Mouse (Mus musculus): ENCODE measurements at regions not wholly inside any gene's neighbourhood (a gene's known extent, or its start where the extent isn't known, plus 50 kb on each side); places are given as distances from the start of the nearest gene placed in this dataset.
A peak's percentile ranks its signal among the peaks of the same experiment; 100 is the strongest.

DNA sequence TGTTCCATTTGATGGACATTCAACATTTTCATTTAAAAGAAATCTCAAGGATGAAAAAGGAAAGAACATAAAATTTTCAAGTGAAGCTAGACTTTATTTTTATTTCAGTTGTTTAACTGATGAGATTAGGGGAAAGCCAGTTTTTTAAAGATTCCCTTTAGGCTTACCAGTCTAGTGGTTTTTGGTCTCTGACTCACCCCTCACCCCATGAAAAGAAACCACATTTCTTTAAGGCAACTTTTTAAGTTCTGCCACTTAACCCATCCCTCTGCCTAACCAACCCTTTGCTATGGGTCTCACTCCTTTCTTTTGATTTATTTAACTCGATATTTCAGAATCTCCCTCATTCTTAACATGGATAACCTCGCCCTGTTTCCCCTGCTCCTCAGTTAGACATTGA lies 388.1 kb upstream of the Mef2c start:
- ATAC-seq, result no peak
- Histone ChIP-seq H3K9ac (no peak overlapping the region), H3K27me3 (replicated peaks) (no peaks in the 10 kb centered on the region), H3K36me3 (no peaks in the 10 kb centered on the region), H3K4me3 (no peak overlapping the region), H3K4me1 (no peaks in the 10 kb centered on the region), H3K9me3 (replicated peaks) (no peaks in the 10 kb centered on the region), H3K4me2 (no peak overlapping the region), H3K27ac (no peak overlapping the region)
- WGBS (ENCODE audit: insufficient replicate concordance), result 59% methylated on average over 2 of the region's 2 CpGs

DNA sequence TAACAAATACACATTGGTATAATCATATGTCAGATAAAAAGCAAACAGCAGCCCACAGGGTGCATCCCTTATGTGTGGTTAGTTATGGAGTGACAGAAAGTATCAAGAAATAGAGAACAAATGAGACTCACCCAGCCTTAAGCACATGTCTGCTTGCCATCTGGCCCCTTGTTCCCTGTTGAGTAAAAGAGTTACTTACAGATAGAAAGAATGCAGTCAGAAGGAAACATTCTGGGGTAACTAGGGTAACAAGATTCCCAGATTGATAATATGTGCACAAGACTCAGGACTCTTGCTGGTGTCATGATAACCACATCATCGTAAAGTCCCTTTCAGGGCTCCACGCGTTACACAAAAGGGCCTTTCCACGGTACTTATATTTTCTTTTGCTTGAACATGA lies 383.5 kb upstream of the Mef2c start:
- no peaks in the 10 kb centered on the region for H3K36me3 ChIP-seq
- no peak overlapping the region for H3K4me2 ChIP-seq
- no peak for ATAC-seq
- WGBS (ENCODE audit: insufficient replicate concordance), result 81% methylated on average over 4 of the region's 4 CpGs
- no peaks in the 10 kb centered on the region for H3K9me3 ChIP-seq (replicated peaks)
- H3K4me3 ChIP-seq, result no peak overlapping the region
- H3K27ac ChIP-seq, result no peak overlapping the region
- H3K27me3 ChIP-seq (replicated peaks), result no peaks in the 10 kb centered on the region
- H3K9ac ChIP-seq, result no peak overlapping the region
- H3K4me1 ChIP-seq, result no peaks in the 10 kb centered on the region

DNA sequence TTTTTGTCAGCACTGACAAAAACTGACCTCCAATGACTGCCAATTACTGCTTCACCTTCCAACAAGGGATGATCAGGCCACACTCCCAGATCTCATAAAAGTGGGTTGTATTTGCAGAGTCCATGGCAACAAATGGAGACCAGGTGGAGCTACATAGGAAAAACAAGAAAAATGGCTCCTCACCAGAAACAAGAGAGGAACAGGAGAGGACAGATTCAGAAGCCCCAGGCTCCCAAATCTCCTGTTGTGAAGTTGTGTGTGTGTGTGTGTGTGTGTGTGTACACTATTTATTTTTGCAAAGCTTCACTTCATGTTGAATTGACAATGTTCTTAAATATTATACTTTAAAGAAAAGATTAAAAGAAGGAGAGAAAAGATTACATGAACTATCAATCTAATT lies 380.2 kb upstream of the Mef2c start:
- Histone ChIP-seq H3K27me3 (replicated peaks) (no peaks in the 10 kb centered on the region), H3K36me3 (no peaks in the 10 kb centered on the region), H3K9ac (no peak overlapping the region), H3K9me3 (replicated peaks) (no peaks in the 10 kb centered on the region), H3K4me1 (no peaks in the 10 kb centered on the region), H3K4me3 (no peak overlapping the region), H3K4me2 (no peak overlapping the region), H3K27ac (no peak overlapping the region)
- no peak for ATAC-seq

DNA sequence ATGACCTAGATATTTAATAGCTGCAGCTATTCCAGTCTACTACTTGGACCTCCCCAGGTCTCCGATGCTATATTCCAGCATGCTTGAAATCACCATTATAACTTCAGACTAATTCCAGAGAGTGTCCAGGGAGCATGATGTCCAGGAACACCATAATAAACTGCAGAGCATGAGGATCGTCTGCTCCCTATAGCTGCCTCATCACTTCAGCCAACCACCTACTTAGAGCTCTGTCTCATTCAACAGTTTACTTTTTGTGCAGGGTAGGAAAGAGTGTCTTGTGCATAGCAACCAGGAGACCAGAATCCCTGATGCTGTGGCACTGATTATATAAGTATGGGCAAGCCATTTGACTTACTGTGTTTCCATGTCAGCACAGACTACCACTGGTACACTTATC lies 379.2 kb upstream of the Mef2c start:
- Histone ChIP-seq H3K9me3 (replicated peaks) (no peaks in the 10 kb centered on the region), H3K4me1 (no peaks in the 10 kb centered on the region), H3K36me3 (no peaks in the 10 kb centered on the region), H3K9ac (no peak overlapping the region), H3K27me3 (replicated peaks) (no peaks in the 10 kb centered on the region), H3K27ac (no peak overlapping the region), H3K4me2 (no peak overlapping the region), H3K4me3 (no peak overlapping the region)
- no peak for ATAC-seq
- WGBS (ENCODE audit: insufficient replicate concordance), result 78% methylated on average over 2 of the region's 2 CpGs

DNA sequence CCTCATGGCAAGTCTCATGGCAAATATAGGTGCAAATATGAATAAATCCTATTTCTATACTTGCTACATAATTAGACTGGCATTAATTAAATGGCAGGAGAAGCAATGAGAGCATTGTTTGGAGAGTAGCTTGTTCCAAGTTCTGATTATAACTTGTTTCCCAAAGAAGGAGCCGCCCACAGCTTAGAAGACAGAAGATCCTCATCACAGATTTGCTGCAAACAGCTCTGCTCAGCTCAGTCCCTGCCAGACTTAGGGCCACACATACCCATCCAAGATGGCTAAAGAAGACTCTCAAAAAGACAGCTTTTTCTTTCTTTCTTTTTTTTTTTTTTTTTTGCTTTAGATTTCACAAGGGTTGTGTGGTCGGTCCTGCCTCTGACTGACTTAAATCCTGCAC lies 377.4 kb upstream of the Mef2c start:
- 78% methylated on average over 2 of the region's 2 CpGs for WGBS (ENCODE audit: insufficient replicate concordance)
- H3K27ac ChIP-seq, result no peak overlapping the region
- no peaks in the 10 kb centered on the region for H3K4me1 ChIP-seq
- no peaks in the 10 kb centered on the region for H3K27me3 ChIP-seq (replicated peaks)
- H3K9me3 ChIP-seq (replicated peaks), result no peaks in the 10 kb centered on the region
- H3K36me3 ChIP-seq, result no peaks in the 10 kb centered on the region
- H3K9ac ChIP-seq, result no peak overlapping the region
- H3K4me3 ChIP-seq, result no peak overlapping the region
- ATAC-seq, result no peak
- no peak overlapping the region for H3K4me2 ChIP-seq

DNA sequence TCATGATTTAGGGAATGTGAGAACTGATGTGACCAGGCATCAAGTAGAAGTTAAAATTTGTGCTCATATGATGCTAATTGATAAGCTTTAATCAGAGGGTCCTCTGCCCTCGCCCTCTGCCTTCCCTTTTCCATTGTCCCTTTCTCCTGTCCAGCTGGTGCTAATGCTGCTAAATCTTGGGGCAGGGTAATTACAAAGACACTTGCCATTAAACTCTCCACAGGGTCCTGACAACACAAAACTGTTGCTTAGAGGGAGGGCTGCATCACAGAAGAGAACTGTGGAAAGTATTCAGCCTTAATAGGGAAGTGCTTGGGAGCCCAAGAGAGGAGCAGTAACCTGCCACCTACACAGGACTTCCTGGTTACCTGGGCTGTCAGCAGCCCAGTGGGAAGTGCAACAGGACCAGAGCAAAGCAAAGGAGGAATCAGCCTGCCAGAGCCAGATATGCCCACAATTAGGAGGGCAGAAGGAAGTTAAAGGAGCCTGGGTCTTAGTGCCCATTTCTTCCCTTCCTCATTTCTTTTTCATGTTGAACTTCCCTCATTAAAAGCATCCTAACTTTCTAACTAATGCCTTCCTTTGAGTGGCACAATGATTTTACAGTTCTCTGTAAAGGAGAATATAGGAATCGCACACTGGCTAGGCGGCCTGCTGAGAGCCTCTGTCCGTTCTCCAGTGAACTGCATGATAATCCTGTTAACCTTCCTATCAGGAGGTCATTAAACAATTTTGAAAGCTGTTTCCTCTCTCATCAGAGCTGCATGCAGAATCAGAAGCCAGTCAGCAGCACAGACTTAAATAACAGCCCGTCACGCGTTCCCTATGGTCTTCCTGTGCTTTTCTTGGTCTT lies 372.5 kb upstream of the Mef2c start:
- Histone ChIP-seq H3K27me3 (replicated peaks) (no peaks in the 10 kb centered on the region), H3K27ac (no peak overlapping the region), H3K36me3 (no peaks in the 10 kb centered on the region), H3K9me3 (replicated peaks) (no peaks in the 10 kb centered on the region), H3K4me2 (no peak overlapping the region), H3K9ac (no peak overlapping the region), H3K4me3 (no peak overlapping the region), H3K4me1 (no peaks in the 10 kb centered on the region)
- 66% methylated on average over 7 of the region's 7 CpGs for WGBS (ENCODE audit: insufficient replicate concordance)
- no peak for ATAC-seq

DNA sequence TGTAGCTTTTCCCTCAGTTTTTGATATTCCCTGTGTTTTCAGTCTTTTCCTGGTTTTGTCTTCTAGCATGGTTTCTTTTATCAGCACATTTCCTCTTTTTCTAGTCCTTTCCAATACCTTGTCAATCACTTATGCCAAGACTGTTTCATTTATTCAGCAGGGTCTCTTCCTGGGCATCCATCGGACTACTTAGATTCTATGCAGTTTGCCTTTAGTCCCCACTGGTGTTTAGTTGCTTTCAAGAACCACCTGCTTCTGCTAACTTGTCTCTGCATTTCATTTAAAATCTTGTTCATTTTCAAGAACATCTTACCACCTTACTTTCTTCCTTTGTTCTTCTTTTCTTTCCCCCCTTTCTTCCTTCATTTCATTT lies 371.9 kb upstream of the Mef2c start:
- no peak overlapping the region for H3K4me3 ChIP-seq

DNA sequence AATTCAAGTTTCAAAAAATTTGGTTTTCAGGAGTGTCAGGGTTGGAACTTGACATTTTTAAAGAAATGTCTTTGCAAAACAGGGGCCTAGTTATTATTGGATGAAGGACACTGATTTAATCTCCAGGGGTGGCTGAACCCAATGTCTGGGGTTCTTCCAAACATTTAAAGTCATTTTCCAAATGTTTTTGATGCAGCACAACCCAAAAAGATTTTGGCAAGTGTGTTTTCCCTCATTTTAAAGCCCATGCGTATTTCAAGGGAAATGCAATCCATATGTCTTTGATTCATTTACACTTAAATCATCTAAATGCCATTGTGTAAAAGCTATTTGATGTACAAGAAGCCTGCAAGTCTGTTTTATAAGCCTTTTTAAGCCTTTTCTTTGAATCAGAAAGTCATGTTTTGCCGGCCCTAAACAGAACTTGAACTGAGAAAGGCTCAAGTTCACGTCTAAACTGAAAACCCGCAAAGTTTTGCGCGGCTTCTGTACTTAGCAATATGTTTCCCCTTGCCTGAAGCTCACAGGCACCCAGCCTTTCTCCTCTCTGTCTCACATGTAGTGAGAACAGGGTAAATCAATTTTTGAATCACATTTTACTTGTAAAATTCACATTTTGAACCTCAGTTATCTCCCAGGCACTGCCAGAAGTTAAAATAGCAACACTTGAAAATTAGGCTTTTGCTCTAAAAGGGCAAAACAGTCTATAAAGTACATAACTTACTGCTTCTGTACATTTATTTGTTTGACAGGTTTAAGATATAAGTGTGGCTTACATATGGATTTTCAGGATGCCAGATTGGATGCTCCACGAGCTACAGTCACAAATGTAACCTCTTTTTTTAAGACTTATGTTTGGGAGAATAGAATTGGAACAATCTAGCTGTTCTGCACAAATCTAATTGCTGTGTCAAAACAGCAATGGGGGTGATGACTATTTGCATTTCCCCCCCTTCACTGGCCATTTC lies 370.9 kb upstream of the Mef2c start:
- no peaks in the 10 kb centered on the region for H3K9me3 ChIP-seq (replicated peaks)
- no peak overlapping the region for H3K4me3 ChIP-seq
- H3K36me3 ChIP-seq, result no peaks in the 10 kb centered on the region
- no peak for ATAC-seq
- H3K4me2 ChIP-seq, result no peak overlapping the region
- no peaks in the 10 kb centered on the region for H3K27me3 ChIP-seq (replicated peaks)
- no peak overlapping the region for H3K9ac ChIP-seq
- no peaks in the 10 kb centered on the region for H3K4me1 ChIP-seq
- 75% methylated on average over 7 of the region's 7 CpGs for WGBS (ENCODE audit: insufficient replicate concordance)
- no peak overlapping the region for H3K27ac ChIP-seq

More for the DNA sequence above, 371.9 kb upstream of the Mef2c start:
- Histone ChIP-seq H3K27ac (no peak overlapping the region), H3K4me2 (no peak overlapping the region), H3K9ac (no peak overlapping the region), H3K4me1 (no peaks in the 10 kb centered on the region), H3K27me3 (replicated peaks) (no peaks in the 10 kb centered on the region), H3K36me3 (no peaks in the 10 kb centered on the region), H3K9me3 (replicated peaks) (no peaks in the 10 kb centered on the region)
- 78% methylated on average over 1 of the region's 1 CpGs for WGBS (ENCODE audit: insufficient replicate concordance)
- ATAC-seq, result no peak

DNA sequence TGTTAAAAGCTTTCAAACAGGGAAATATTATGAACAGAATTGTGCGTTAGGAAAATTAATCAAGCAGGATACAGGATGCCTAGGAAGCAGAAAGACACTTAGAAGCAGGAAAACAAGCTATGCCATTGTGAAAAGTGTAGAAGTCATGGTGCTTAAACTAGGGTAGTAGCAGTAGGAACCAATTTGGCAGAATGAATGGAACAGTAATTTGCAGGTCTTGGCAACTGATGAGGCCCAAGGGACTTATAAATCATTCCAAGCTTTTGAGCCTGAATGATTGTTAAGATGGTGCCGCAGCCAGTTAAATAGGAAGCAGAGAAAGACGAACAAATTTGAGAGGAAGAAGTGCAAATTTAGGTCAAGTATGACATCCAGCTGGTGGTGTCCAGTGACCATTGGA lies 360.5 kb upstream of the Mef2c start:
- Histone ChIP-seq H3K4me1 (no peaks in the 10 kb centered on the region), H3K36me3 (no peaks in the 10 kb centered on the region), H3K9me3 (replicated peaks) (no peaks in the 10 kb centered on the region), H3K9ac (no peak overlapping the region), H3K27ac (no peak overlapping the region), H3K4me2 (no peak overlapping the region), H3K4me3 (no peak overlapping the region), H3K27me3 (replicated peaks) (no peaks in the 10 kb centered on the region)
- no peak for ATAC-seq
- 84% methylated on average over 3 of the region's 3 CpGs for WGBS (ENCODE audit: insufficient replicate concordance)

DNA sequence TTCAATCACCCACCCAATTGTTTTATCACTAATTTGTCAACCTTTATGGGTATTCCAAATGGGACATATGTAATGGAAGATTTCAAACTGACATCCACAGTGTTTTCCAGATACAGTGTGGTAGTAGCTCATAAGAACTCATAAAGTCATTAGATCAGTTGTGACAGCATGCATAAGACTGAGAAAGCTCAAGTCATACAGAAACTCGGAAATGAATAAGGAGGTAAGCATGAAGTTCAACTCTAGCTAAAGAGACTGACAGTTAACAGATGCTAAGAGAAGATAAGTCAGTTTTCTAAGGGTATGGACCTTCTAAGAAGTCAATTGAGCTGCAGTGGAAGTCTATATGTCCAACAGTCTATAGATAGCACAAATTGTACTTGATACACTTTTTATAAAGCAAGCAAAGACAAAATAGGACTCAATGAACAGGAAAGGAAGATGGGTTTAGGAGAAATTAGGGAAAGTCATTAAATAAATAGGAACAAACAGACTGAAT lies 349.2 kb upstream of the Mef2c start:
- ATAC-seq, result 0 out of 2 replicates have a peak, but pooled peaks have one; percentile 52
- no peak overlapping the region for H3K4me2 ChIP-seq
- H3K4me3 ChIP-seq, result no peak overlapping the region
- no peak overlapping the region for H3K9ac ChIP-seq
- WGBS (ENCODE audit: insufficient replicate concordance), result 35% methylated on average over 1 of the region's 1 CpGs
- peaks cover 3% of the 10 kb centered on the region; the same call in 1 of the 2 replicates for H3K4me1 ChIP-seq
- no peaks in the 10 kb centered on the region for H3K36me3 ChIP-seq
- no peaks in the 10 kb centered on the region for H3K27me3 ChIP-seq (replicated peaks)
- no peak overlapping the region for H3K27ac ChIP-seq
- no peaks in the 10 kb centered on the region for H3K9me3 ChIP-seq (replicated peaks)

DNA sequence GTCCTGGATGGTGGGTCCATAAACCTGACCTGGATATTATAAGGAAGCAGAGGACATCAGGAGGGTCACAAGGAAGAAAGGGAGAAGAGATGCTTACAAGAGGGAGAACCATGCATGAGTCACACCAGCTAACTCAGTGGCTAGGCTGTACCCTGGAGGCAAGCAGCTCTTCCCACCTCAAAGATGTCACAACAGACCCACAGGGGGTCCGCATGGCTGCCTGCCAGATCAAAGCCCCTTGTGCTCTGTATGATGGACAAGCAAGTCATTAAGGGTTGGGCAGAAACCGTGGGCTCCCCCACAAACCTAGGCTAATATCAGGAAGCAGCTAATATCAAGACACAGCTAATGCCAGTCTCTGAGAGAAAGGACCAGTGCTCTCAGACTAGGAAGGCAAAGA lies 343.9 kb upstream of the Mef2c start:
- Histone ChIP-seq H3K9ac (no peak overlapping the region), H3K4me1 (no peaks in the 10 kb centered on the region), H3K4me2 (no peak overlapping the region), H3K4me3 (no peak overlapping the region), H3K9me3 (replicated peaks) (no peaks in the 10 kb centered on the region), H3K36me3 (no peaks in the 10 kb centered on the region), H3K27ac (no peak overlapping the region), H3K27me3 (replicated peaks) (no peaks in the 10 kb centered on the region)
- WGBS (ENCODE audit: insufficient replicate concordance), result 48% methylated on average over 2 of the region's 2 CpGs
- no peak for ATAC-seq

DNA sequence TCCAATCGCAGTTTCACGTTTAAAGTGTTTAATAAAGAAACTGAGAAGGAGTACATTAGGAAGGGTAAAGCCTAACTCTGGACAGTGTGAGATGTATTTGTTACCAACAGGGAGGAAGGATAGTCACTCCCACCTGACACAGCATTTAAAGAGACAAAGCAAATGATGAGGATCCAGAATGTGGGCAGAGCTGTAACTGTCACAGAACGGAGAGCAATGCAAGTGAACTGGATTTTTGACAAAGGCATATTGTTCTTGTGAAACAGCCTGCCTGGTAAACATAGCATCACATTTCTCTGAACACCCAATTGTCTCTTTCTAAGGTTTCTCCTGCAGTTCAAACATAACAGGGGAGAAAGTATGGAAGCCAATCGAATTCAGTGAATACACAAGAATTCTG lies 341.1 kb upstream of the Mef2c start:
- Histone ChIP-seq H3K9me3 (replicated peaks) (no peaks in the 10 kb centered on the region), H3K4me2 (no peak overlapping the region), H3K27me3 (replicated peaks) (no peaks in the 10 kb centered on the region), H3K9ac (no peak overlapping the region), H3K4me1 (no peaks in the 10 kb centered on the region), H3K27ac (no peak overlapping the region), H3K4me3 (no peak overlapping the region), H3K36me3 (no peaks in the 10 kb centered on the region)
- 81% methylated on average over 4 of the region's 4 CpGs for WGBS (ENCODE audit: insufficient replicate concordance)
- no peak for ATAC-seq

Measured in liver, embryonic 12.5 days (tissue).